Mouse (Mus musculus) liver, adult 2 months (tissue): ENCODE data around the gene 1700066M21Rik. TPM values are rescaled to one million over a fixed set of nuclear protein-coding genes. Genes with fewer than 3 reads are reported as not detected.

Experiments used
- DNase-seq: peaks from one replicate; pipeline ENCODE4 v3.0.0-alpha.2; 2011; ENCODE audit warnings: low read depth, low spot score; ENCODE audit errors: extremely low read depth
- H3K27ac ChIP-seq: fragments of 200-500 bp; replicated peaks from 2 replicates; pipeline ENCODE4 v1.5.1; 2012; ENCODE audit warnings: low read depth, mild to moderate bottlenecking, control low read depth, inconsistent platforms, low read length; ENCODE audit not compliant: insufficient read depth
- H3K27me3 ChIP-seq: fragments of 200-500 bp; 2 replicates; pipeline ENCODE4 v1.6.1; 2012; ENCODE audit warnings: mild to moderate bottlenecking, moderate library complexity, low read length, inconsistent platforms; ENCODE audit not compliant: control insufficient read depth, insufficient read depth
- H3K36me3 ChIP-seq: fragments of 200-500 bp; 2 replicates; pipeline ENCODE4 v1.6.1; 2012; ENCODE audit warnings: low read length, inconsistent platforms; ENCODE audit not compliant: control insufficient read depth, insufficient read depth
- H3K4me1 ChIP-seq: fragments of 200-500 bp; 2 replicates; pipeline ENCODE4 v1.6.1; 2011; ENCODE audit warnings: low read length; ENCODE audit not compliant: control insufficient read depth, insufficient read depth
- H3K4me3 ChIP-seq: fragments of 200-500 bp; 2 replicates; pipeline ENCODE4 v1.5.1; 2011; ENCODE audit warnings: low read depth, mild to moderate bottlenecking, control low read depth, low read length, moderate library complexity; ENCODE audit not compliant: insufficient read depth
- H3K79me2 ChIP-seq: fragments of 200-500 bp; 2 replicates; pipeline ENCODE4 v1.6.1; 2012; ENCODE audit warnings: inconsistent platforms, mild to moderate bottlenecking, low read length, moderate library complexity; ENCODE audit not compliant: control insufficient read depth, insufficient read depth
- H3K9ac ChIP-seq: fragments of 200-500 bp; 2 replicates; pipeline ENCODE4 v1.6.1; 2012; ENCODE audit warnings: low read depth, mild to moderate bottlenecking, control low read depth, inconsistent platforms, low read length
- CTCF ChIP-seq: fragments of 200-500 bp; IDR thresholded peaks from 2 replicates; pipeline ENCODE4 v1.5.1; 2011; ENCODE audit warnings: low read depth, low read length, control low read depth
- POLR2A ChIP-seq: fragments of 200-500 bp; IDR thresholded peaks from 2 replicates; pipeline ENCODE4 v1.6.1; 2011; ENCODE audit warnings: low read length, control low read depth; ENCODE audit not compliant: insufficient read depth; ENCODE audit errors: extremely low read depth
- WGBS: fragments of 180-500 bp; shearing (Covaris S2); methylation state at CpG from one replicate; pipeline ENCODE4 v1.1.7; 2018; 5-methylcytosine and 5-hydroxymethylcytosine counted together
- polyA plus RNA-seq: library from polyadenylated mRNA; depleted of rRNA; stranded (reverse); fragments of >200 nt; gene quantifications from 2 replicates; pipeline ENCODE4 v1.2.3, GENCODE M21; 2012
- total RNA-seq: library from RNA; depleted of rRNA; stranded (reverse); fragments of >200 nt; gene quantifications from 2 replicates; pipeline ENCODE4 v1.2.3, GENCODE M21; 2014

Gene 1700066M21Rik
- total and polyA plus RNA-seq, 2 experiments: 27.2 to 31.4 TPM

- Histone ChIP-seq H3K27ac (no peak overlapping the region), H3K9ac (no peak overlapping the region), H3K27me3 (0 out of 2 replicates have a peak, but pooled peaks cover 3% of the 10 kb centered on the region), H3K4me1 (no peaks in the 10 kb centered on the region; the same call in 1 of the 2 replicates), H3K36me3 (no peaks in the 10 kb centered on the region), H3K79me2 (no peaks in the 10 kb centered on the region), H3K4me3 (no peak overlapping the region)
- 86% methylated on average over 5 of the region's 5 CpGs for WGBS
- no peak for TF ChIP-seq POLR2A
- TF ChIP-seq CTCF: no peak
- DNase-seq: no peak
These were observed 42.2 kb upstream of the 1700066M21Rik start for GRCm38 (mm10) chr1:57335200-57335599.

GRCm38 (mm10) chr1:57339156-57339796 lies 38.1 kb upstream of the 1700066M21Rik start:
- H3K79me2 ChIP-seq: no peaks in the 10 kb centered on the region
- no peak overlapping the region for H3K4me3 ChIP-seq
- no peaks in the 10 kb centered on the region for H3K27me3 ChIP-seq
- H3K4me1 ChIP-seq: peaks cover 4% of the 10 kb centered on the region
- H3K27ac ChIP-seq: no peak overlapping the region
- DNase-seq: peak; percentile 90
- no peak overlapping the region for H3K9ac ChIP-seq
- H3K36me3 ChIP-seq: no peaks in the 10 kb centered on the region
- 32% methylated on average over 14 of the region's 14 CpGs for WGBS
- TF ChIP-seq POLR2A (no peak), CTCF (peak; percentile 38)

GRCm38 (mm10) chr1:57341197-57341596 lies 36.2 kb upstream of the 1700066M21Rik start:
- peak; percentile 96 for DNase-seq
- 16% methylated on average over 2 of the region's 2 CpGs for WGBS

GRCm38 (mm10) chr1:57347487-57347886 lies 29.9 kb upstream of the 1700066M21Rik start:
- no peaks in the 10 kb centered on the region for H3K79me2 ChIP-seq
- peaks cover under 1% of the 10 kb centered on the region; the same call in 1 of the 2 replicates for H3K4me1 ChIP-seq
- DNase-seq: no peak
- H3K36me3 ChIP-seq: no peaks in the 10 kb centered on the region
- H3K9ac ChIP-seq: no peak overlapping the region
- no peak overlapping the region for H3K4me3 ChIP-seq
- no peak for TF ChIP-seq CTCF
- no peak for TF ChIP-seq POLR2A
- no peak overlapping the region for H3K27ac ChIP-seq
- no peaks in the 10 kb centered on the region for H3K27me3 ChIP-seq

More at GRCm38 (mm10) chr1:57341197-57341596, 36.2 kb upstream of the 1700066M21Rik start:
- TF ChIP-seq POLR2A (no peak), CTCF (no peak)
- Histone ChIP-seq H3K27ac (no peak overlapping the region), H3K4me1 (peaks cover 4% of the 10 kb centered on the region), H3K9ac (no peak overlapping the region), H3K36me3 (no peaks in the 10 kb centered on the region), H3K4me3 (no peak overlapping the region), H3K79me2 (no peaks in the 10 kb centered on the region), H3K27me3 (no peaks in the 10 kb centered on the region)

- no peak overlapping the region for H3K4me3 ChIP-seq
- H3K9ac ChIP-seq: no peak overlapping the region
- no peaks in the 10 kb centered on the region for H3K27me3 ChIP-seq
- H3K4me1 ChIP-seq: no peaks in the 10 kb centered on the region
- 70% methylated on average over 1 of the region's 1 CpGs for WGBS
- no peaks in the 10 kb centered on the region for H3K36me3 ChIP-seq
- TF ChIP-seq POLR2A (no peak), CTCF (no peak)
- no peak for DNase-seq
- no peaks in the 10 kb centered on the region for H3K79me2 ChIP-seq
- no peak overlapping the region for H3K27ac ChIP-seq
These were observed 25.5 kb upstream of the 1700066M21Rik start for GRCm38 (mm10) chr1:57351941-57352340.

- Histone ChIP-seq H3K27me3 (no peaks in the 10 kb centered on the region), H3K79me2 (no peaks in the 10 kb centered on the region), H3K36me3 (no peaks in the 10 kb centered on the region), H3K4me3 (no peak overlapping the region), H3K27ac (no peak overlapping the region), H3K9ac (no peak overlapping the region), H3K4me1 (no peaks in the 10 kb centered on the region)
- TF ChIP-seq CTCF (no peak), POLR2A (no peak)
- no peak for DNase-seq
- WGBS: 98% methylated on average over 5 of the region's 5 CpGs
These were observed 18.9 kb upstream of the 1700066M21Rik start for GRCm38 (mm10) chr1:57358546-57358945.
